15 mouse cellular contexts compared by ENCODE assay signal in genomic region chr6:9550096-9550939, GRCm38 (mm10).
"Had no signal": no experiment of that assay in that cellular context is flagged by ENCODE, and none has a peak within 500 bp of the region (broad histone marks: within the 10 kb centered on the region; RNA-seq: fewer than 3 reads in every experiment).

No protein-coding gene starts in this region.

- H3K4me1 ChIP-seq: limb, embryonic 13.5 days; midbrain, embryonic 13.5 days had no signal

- H3K27me3 ChIP-seq: limb, embryonic 13.5 days; midbrain, embryonic 13.5 days had no signal

- DNase-seq: kidney, adult 9 months; kidney, postnatal 36 days; layer of hippocampus, adult 9-11 months; layer of hippocampus, postnatal 36 days; left cerebral cortex, postnatal 4 days; lung, adult 18-20 months; right cerebral cortex, postnatal 4 days; spleen, adult 18-20 months; thymus, adult 18-20 months; thymus, postnatal 14 days had no signal

- H3K9me3 ChIP-seq: limb, embryonic 13.5 days; midbrain, embryonic 13.5 days had no signal

- H3K4me3 ChIP-seq: limb, embryonic 13.5 days; midbrain, embryonic 13.5 days had no signal

- ATAC-seq: intestine, postnatal 0 days; midbrain, embryonic 13.5 days had no signal

- H3K36me3 ChIP-seq: limb, embryonic 13.5 days; midbrain, embryonic 13.5 days had no signal

- H3K9ac ChIP-seq: limb, embryonic 13.5 days; liver, embryonic 14.5 days; midbrain, embryonic 13.5 days had no signal

- H3K27ac ChIP-seq: kidney, postnatal 0 days; limb, embryonic 13.5 days; liver, embryonic 14.5 days; midbrain, embryonic 13.5 days had no signal

- H3K4me2 ChIP-seq: limb, embryonic 13.5 days; midbrain, embryonic 13.5 days had no signal
